Mouse (Mus musculus): ENCODE results near the gene Gm20605. TPM values are rescaled to one million over a fixed set of nuclear protein-coding genes. Genes with fewer than 3 reads are reported as not detected.
A peak's percentile ranks its signal among the peaks of the same experiment; 100 is the strongest.

Gene Gm20605
- polyA plus RNA-seq, 1 experiment: 11.0 TPM

- no peak overlapping the region for H3K27ac ChIP-seq (ENCODE audit: insufficient read depth, low read length)
- TF ChIP-seq POLR2A (IDR thresholded peaks at IDR 0.05; ENCODE audit: extremely low read depth, insufficient read depth, low read length) (no peak), CTCF (IDR thresholded peaks at IDR 0.05; ENCODE audit: extremely low read depth, insufficient read depth, low read length) (no peak)
- peaks cover 4% of the 10 kb centered on the region for H3K4me1 ChIP-seq (ENCODE audit: control insufficient read depth, insufficient read depth, low read length)
- no peak overlapping the region for H3K4me3 ChIP-seq (ENCODE audit: insufficient read depth, low read length)
Observed at GRCm38 (mm10) chr5:137598100-137598826, 30.7 kb upstream of the Gm20605 start.

GRCm38 (mm10) chr5:137599600-137599999, 29.4 kb upstream of the Gm20605 start:
- TF ChIP-seq CTCF (IDR thresholded peaks at IDR 0.05; ENCODE audit: extremely low read depth, insufficient read depth, low read length) (no peak), POLR2A (IDR thresholded peaks at IDR 0.05; ENCODE audit: extremely low read depth, insufficient read depth, low read length) (no peak)
- peaks cover 4% of the 10 kb centered on the region for H3K4me1 ChIP-seq (ENCODE audit: control insufficient read depth, insufficient read depth, low read length)
- H3K4me3 ChIP-seq (ENCODE audit: insufficient read depth, low read length): peak overlapping the region; percentile 71
- no peak overlapping the region for H3K27ac ChIP-seq (ENCODE audit: insufficient read depth, low read length)

- TF ChIP-seq CTCF (IDR thresholded peaks at IDR 0.05; ENCODE audit: extremely low read depth, insufficient read depth, low read length) (no peak), POLR2A (IDR thresholded peaks at IDR 0.05; ENCODE audit: extremely low read depth, insufficient read depth, low read length) (no peak)
- Histone ChIP-seq H3K4me1 (ENCODE audit: control insufficient read depth, insufficient read depth, low read length) (peaks cover 4% of the 10 kb centered on the region), H3K27ac (ENCODE audit: insufficient read depth, low read length) (no peak overlapping the region), H3K4me3 (ENCODE audit: insufficient read depth, low read length) (peak overlapping the region; percentile 71)
Observed at GRCm38 (mm10) chr5:137600281-137600618, 28.7 kb upstream of the Gm20605 start.

- peak; percentile 52; the same call in 1 of the 2 replicates for TF ChIP-seq POLR2A (IDR thresholded peaks at IDR 0.05; ENCODE audit: extremely low read depth, insufficient read depth, low read length)
- no peak for TF ChIP-seq CTCF (IDR thresholded peaks at IDR 0.05; ENCODE audit: extremely low read depth, insufficient read depth, low read length)
- peak within 1 kb of the TSS; percentile 58 for H3K27ac ChIP-seq (ENCODE audit: insufficient read depth, low read length)
- H3K4me1 ChIP-seq (ENCODE audit: control insufficient read depth, insufficient read depth, low read length): peaks cover 4% of the 10 kb centered on the region
Observed at GRCm38 (mm10) chr5:137600619-137601364, 28.2 kb upstream of the Gm20605 start, which contains the start of gene Mospd3. Mospd3 (minus strand) TSS chr5:137601058.

GRCm38 (mm10) chr5:137601365-137601729, 27.6 kb upstream of the Gm20605 start:
- TF ChIP-seq CTCF (IDR thresholded peaks at IDR 0.05; ENCODE audit: extremely low read depth, insufficient read depth, low read length) (no peak), POLR2A (IDR thresholded peaks at IDR 0.05; ENCODE audit: extremely low read depth, insufficient read depth, low read length) (no peak)
- Histone ChIP-seq H3K4me1 (ENCODE audit: control insufficient read depth, insufficient read depth, low read length) (peaks cover 4% of the 10 kb centered on the region), H3K4me3 (ENCODE audit: insufficient read depth, low read length) (peak overlapping the region; percentile 71), H3K27ac (ENCODE audit: insufficient read depth, low read length) (no peak overlapping the region)

More at GRCm38 (mm10) chr5:137600619-137601364, 28.2 kb upstream of the Gm20605 start, which contains the start of gene Mospd3:
- H3K4me3 ChIP-seq (ENCODE audit: insufficient read depth, low read length): peak within 1 kb of the TSS; percentile 71

- H3K4me3 ChIP-seq (ENCODE audit: insufficient read depth, low read length): no peak overlapping the region
- TF ChIP-seq POLR2A (IDR thresholded peaks at IDR 0.05; ENCODE audit: extremely low read depth, insufficient read depth, low read length) (no peak), CTCF (IDR thresholded peaks at IDR 0.05; ENCODE audit: extremely low read depth, insufficient read depth, low read length) (no peak)
- H3K4me1 ChIP-seq (ENCODE audit: control insufficient read depth, insufficient read depth, low read length): no peaks in the 10 kb centered on the region
- H3K27ac ChIP-seq (ENCODE audit: insufficient read depth, low read length): no peak overlapping the region
Observed at GRCm38 (mm10) chr5:137607860-137608653, 20.9 kb upstream of the Gm20605 start.

GRCm38 (mm10) chr5:137608654-137609190, 20.3 kb upstream of the Gm20605 start:
- Histone ChIP-seq H3K27ac (ENCODE audit: insufficient read depth, low read length) (no peak overlapping the region), H3K4me1 (ENCODE audit: control insufficient read depth, insufficient read depth, low read length) (no peaks in the 10 kb centered on the region), H3K4me3 (ENCODE audit: insufficient read depth, low read length) (no peak overlapping the region)
- TF ChIP-seq CTCF (IDR thresholded peaks at IDR 0.05; ENCODE audit: extremely low read depth, insufficient read depth, low read length) (no peak), POLR2A (IDR thresholded peaks at IDR 0.05; ENCODE audit: extremely low read depth, insufficient read depth, low read length) (no peak)

- H3K4me3 ChIP-seq (ENCODE audit: insufficient read depth, low read length): no peak overlapping the region
- no peak overlapping the region for H3K27ac ChIP-seq (ENCODE audit: insufficient read depth, low read length)
- H3K4me1 ChIP-seq (ENCODE audit: control insufficient read depth, insufficient read depth, low read length): no peaks in the 10 kb centered on the region
- TF ChIP-seq POLR2A (IDR thresholded peaks at IDR 0.05; ENCODE audit: extremely low read depth, insufficient read depth, low read length): no peak
- no peak for TF ChIP-seq CTCF (IDR thresholded peaks at IDR 0.05; ENCODE audit: extremely low read depth, insufficient read depth, low read length)
Observed at GRCm38 (mm10) chr5:137609292-137609691, 19.7 kb upstream of the Gm20605 start.

- no peak for TF ChIP-seq POLR2A (IDR thresholded peaks at IDR 0.05; ENCODE audit: extremely low read depth, insufficient read depth, low read length)
- no peak for TF ChIP-seq CTCF (IDR thresholded peaks at IDR 0.05; ENCODE audit: extremely low read depth, insufficient read depth, low read length)
- no peak overlapping the region for H3K27ac ChIP-seq (ENCODE audit: insufficient read depth, low read length)
- no peak overlapping the region for H3K4me3 ChIP-seq (ENCODE audit: insufficient read depth, low read length)
Observed at GRCm38 (mm10) chr5:137610056-137610455, 18.9 kb upstream of the Gm20605 start.

More at GRCm38 (mm10) chr5:137610056-137610455, 18.9 kb upstream of the Gm20605 start:
- no peaks in the 10 kb centered on the region for H3K4me1 ChIP-seq (ENCODE audit: control insufficient read depth, insufficient read depth, low read length)
